Mouse (Mus musculus): ENCODE measurements around the gene Sult2a8. TPM values are rescaled to one million over a fixed set of nuclear protein-coding genes. Genes with fewer than 3 reads are reported as not detected.
"Not testable (repeated sequence)": the region's sequence is repeated elsewhere in the genome, so short reads cannot be mapped to it uniquely, and the experiment has no call there.

Sult2a8 gene
- polyA plus RNA-seq (2012; ENCODE audit: insufficient read depth, insufficient read length, missing spikeins), result not detected in 2 replicates

- no peaks in the 10 kb centered on the region for H3K4me1 ChIP-seq (ENCODE audit: control insufficient read depth, insufficient read depth, low read length)
- H3K27ac ChIP-seq (ENCODE audit: insufficient read depth, low read depth, low read length), result no peak within 1 kb of the TSS
- H3K4me3 ChIP-seq (ENCODE audit: insufficient read depth, low read length), result no peak within 1 kb of the TSS
- TF ChIP-seq CTCF (IDR thresholded peaks at IDR 0.05; ENCODE audit: low read depth, low read length) (no peak), POLR2A (IDR thresholded peaks at IDR 0.05; ENCODE audit: borderline replicate concordance, low read depth, low read length) (no peak)
These were observed at the start of gene Sult2a8 for GRCm38 (mm10) chr7:14446534-14446933. TSS of gene Sult2a8 (minus strand) at chr7:14446769.

- no peak within 1 kb of the TSS for H3K4me3 ChIP-seq (ENCODE audit: insufficient read depth, low read length)
- H3K27ac ChIP-seq (ENCODE audit: insufficient read depth, low read depth, low read length), result no peak within 1 kb of the TSS
- no peak for TF ChIP-seq CTCF (IDR thresholded peaks at IDR 0.05; ENCODE audit: low read depth, low read length)
These were observed 47.6 kb upstream of the Sult2a8 start, which contains the start of gene Sult2a7 for GRCm38 (mm10) chr7:14494130-14494529. TSS of gene Sult2a7 (minus strand) at chr7:14494230.

GRCm38 (mm10) chr7:14492886-14493285 is 46.3 kb upstream of the Sult2a8 start:
- TF ChIP-seq POLR2A (IDR thresholded peaks at IDR 0.05; ENCODE audit: borderline replicate concordance, low read depth, low read length) (no peak), CTCF (IDR thresholded peaks at IDR 0.05; ENCODE audit: low read depth, low read length) (no peak)
- Histone ChIP-seq H3K27ac (ENCODE audit: insufficient read depth, low read depth, low read length) (no peak overlapping the region), H3K4me1 (ENCODE audit: control insufficient read depth, insufficient read depth, low read length) (no peaks in the 10 kb centered on the region), H3K4me3 (ENCODE audit: insufficient read depth, low read length) (no peak overlapping the region)

More at GRCm38 (mm10) chr7:14494130-14494529, 47.6 kb upstream of the Sult2a8 start, which contains the start of gene Sult2a7:
- no peaks in the 10 kb centered on the region for H3K4me1 ChIP-seq (ENCODE audit: control insufficient read depth, insufficient read depth, low read length)

- no peak overlapping the region for H3K27ac ChIP-seq (ENCODE audit: insufficient read depth, low read depth, low read length)
These were observed 7.0 kb downstream of the Sult2a8 start for GRCm38 (mm10) chr7:14439581-14439980.

GRCm38 (mm10) chr7:14438484-14438883 is 8.1 kb downstream of the Sult2a8 start:
- H3K4me3 ChIP-seq (ENCODE audit: insufficient read depth, low read length), result no peak overlapping the region
- H3K27ac ChIP-seq (ENCODE audit: insufficient read depth, low read depth, low read length), result no peak overlapping the region
- no peak for TF ChIP-seq CTCF (IDR thresholded peaks at IDR 0.05; ENCODE audit: low read depth, low read length)
- no peak for TF ChIP-seq POLR2A (IDR thresholded peaks at IDR 0.05; ENCODE audit: borderline replicate concordance, low read depth, low read length)
- no peaks in the 10 kb centered on the region for H3K4me1 ChIP-seq (ENCODE audit: control insufficient read depth, insufficient read depth, low read length)

More at GRCm38 (mm10) chr7:14439581-14439980, 7.0 kb downstream of the Sult2a8 start:
- H3K4me3 ChIP-seq (ENCODE audit: insufficient read depth, low read length), result no peak overlapping the region
- no peaks in the 10 kb centered on the region for H3K4me1 ChIP-seq (ENCODE audit: control insufficient read depth, insufficient read depth, low read length)
- no peak for TF ChIP-seq CTCF (IDR thresholded peaks at IDR 0.05; ENCODE audit: low read depth, low read length)
- TF ChIP-seq POLR2A (IDR thresholded peaks at IDR 0.05; ENCODE audit: borderline replicate concordance, low read depth, low read length), result no peak

GRCm38 (mm10) chr7:14438029-14438428 is 8.5 kb downstream of the Sult2a8 start:
- Histone ChIP-seq H3K4me3 (ENCODE audit: insufficient read depth, low read length) (no peak overlapping the region), H3K4me1 (ENCODE audit: control insufficient read depth, insufficient read depth, low read length) (no peaks in the 10 kb centered on the region), H3K27ac (ENCODE audit: insufficient read depth, low read depth, low read length) (no peak overlapping the region)
- TF ChIP-seq POLR2A (IDR thresholded peaks at IDR 0.05; ENCODE audit: borderline replicate concordance, low read depth, low read length), result no peak
- no peak for TF ChIP-seq CTCF (IDR thresholded peaks at IDR 0.05; ENCODE audit: low read depth, low read length)

- not testable (repeated sequence) for H3K4me1 ChIP-seq (ENCODE audit: control insufficient read depth, insufficient read depth, low read length); H3K27ac ChIP-seq (ENCODE audit: insufficient read depth, low read depth, low read length); H3K4me3 ChIP-seq (ENCODE audit: insufficient read depth, low read length)
These were observed 47.2 kb downstream of the Sult2a8 start for GRCm38 (mm10) chr7:14399363-14399762.

- H3K4me3 ChIP-seq (ENCODE audit: insufficient read depth, low read length), result no peak overlapping the region
- no peak for TF ChIP-seq POLR2A (IDR thresholded peaks at IDR 0.05; ENCODE audit: borderline replicate concordance, low read depth, low read length)
- TF ChIP-seq CTCF (IDR thresholded peaks at IDR 0.05; ENCODE audit: low read depth, low read length), result no peak
- no peaks in the 10 kb centered on the region for H3K4me1 ChIP-seq (ENCODE audit: control insufficient read depth, insufficient read depth, low read length)
- no peak overlapping the region for H3K27ac ChIP-seq (ENCODE audit: insufficient read depth, low read depth, low read length)
These were observed 50.1 kb downstream of the Sult2a8 start for GRCm38 (mm10) chr7:14396462-14396861.

Other genes starting within 250 kb of the Sult2a8 start
- not detected in 2 replicates for gene Sult2a6, start 191.9 kb downstream of the Sult2a8 start, polyA plus RNA-seq (2012; ENCODE audit: insufficient read depth, insufficient read length, missing spikeins)
- not detected in 2 replicates for gene Obox8, start 113.2 kb downstream of the Sult2a8 start, polyA plus RNA-seq (2012; ENCODE audit: insufficient read depth, insufficient read length, missing spikeins)
- not detected in 2 replicates for gene Sult2a7, start 47.5 kb upstream of the Sult2a8 start, polyA plus RNA-seq (2012; ENCODE audit: insufficient read depth, insufficient read length, missing spikeins)
- not detected in 2 replicates for gene Vmn1r90, start 116.7 kb upstream of the Sult2a8 start, polyA plus RNA-seq (2012; ENCODE audit: insufficient read depth, insufficient read length, missing spikeins)
- not detected in 2 replicates for gene Obox7, start 212.7 kb upstream of the Sult2a8 start, polyA plus RNA-seq (2012; ENCODE audit: insufficient read depth, insufficient read length, missing spikeins)